Mouse (Mus musculus) liver, embryonic 14.5 days (tissue): ENCODE measurements at regions not wholly inside any gene's neighbourhood (a gene's known extent, or its start where the extent isn't known, plus 50 kb on each side); places are given as distances from the start of the nearest gene placed in this dataset.

Experiments
- ATAC-seq: fragments of 200-750 bp; cut with Nextera tagmentation; 2 replicates; pipeline ENCODE4 v1.8.0; 2017; ENCODE audit warnings: moderate number of reproducible peaks, mild to moderate bottlenecking, moderate library complexity; ENCODE audit not compliant: insufficient read depth
- DNase-seq, 3 experiments: peaks; one replicate each; pipeline ENCODE4 v3.0.0-alpha.2; 2012 to 2013; ENCODE audit warnings: low read depth in 3 of 3, low spot score in 3 of 3
- H3K27ac ChIP-seq: fragments of 300-500 bp; sonication (generic); 2 replicates; pipeline ENCODE4 v1.5.1; 2014; ENCODE audit warnings: moderate library complexity, mild to moderate bottlenecking, control low read depth, inconsistent platforms
- H3K27me3 ChIP-seq: fragments of 300-500 bp; sonication (generic); 2 replicates; pipeline ENCODE4 v1.6.1; 2014; ENCODE audit warnings: mild to moderate bottlenecking, low read length, moderate library complexity; ENCODE audit not compliant: control insufficient read depth, insufficient read depth
- H3K36me3 ChIP-seq: fragments of 300-500 bp; sonication (generic); replicated peaks from 2 replicates; pipeline ENCODE4 v1.6.1; 2014; ENCODE audit warnings: low read depth; ENCODE audit not compliant: control insufficient read depth, insufficient read depth
- H3K4me1 ChIP-seq, 2 experiments: fragments of 200-500 bp in 1 of 2; fragments of 300-500 bp in 1 of 2; sonication (generic) in 1 of 2; replicated peaks; 2 replicates each; pipeline ENCODE4 v1.6.1; 2012 to 2014; ENCODE audit warnings: antibody characterized with exemption in 1 of 2, inconsistent platforms in 1 of 2, low read length in 1 of 2; ENCODE audit not compliant: control insufficient read depth in 2 of 2, insufficient read depth in 2 of 2
- H3K4me2 ChIP-seq: fragments of 300-500 bp; sonication (generic); 2 replicates; pipeline ENCODE4 v1.6.1; 2014; ENCODE audit warnings: low read depth, mild to moderate bottlenecking, control low read depth, moderate library complexity
- H3K4me3 ChIP-seq, 2 experiments: fragments of 200-500 bp in 1 of 2; fragments of 300-500 bp in 1 of 2; sonication (generic) in 1 of 2; 2 replicates each; pipeline ENCODE4 v1.5.1; 2012 to 2014; ENCODE audit warnings: low read depth in 2 of 2, low read length in 2 of 2, mild to moderate bottlenecking in 2 of 2, control low read depth in 1 of 2, inconsistent platforms in 1 of 2, moderate library complexity in 1 of 2; ENCODE audit not compliant: insufficient read depth in 1 of 2
- H3K9ac ChIP-seq: fragments of 300-500 bp; sonication (generic); replicated peaks from 2 replicates; pipeline ENCODE4 v1.6.1; 2014; ENCODE audit warnings: mild to moderate bottlenecking, control low read depth, moderate library complexity
- H3K9me3 ChIP-seq: fragments of 300-500 bp; sonication (generic); 2 replicates; pipeline ENCODE4 v1.6.1; 2016; ENCODE audit warnings: low read length, mixed read lengths; ENCODE audit not compliant: control insufficient read depth
- CTCF ChIP-seq: IDR thresholded peaks from 2 replicates; pipeline ENCODE4 v1.5.1; 2016; ENCODE audit warnings: antibody characterized with exemption, low read depth, control low read depth
- EP300 ChIP-seq: IDR thresholded peaks from 2 replicates; pipeline ENCODE4 v1.6.1; 2016; ENCODE audit warnings: antibody characterized with exemption, low read depth
- WGBS: fragments of 180-500 bp; shearing (Covaris S2); extraction: QIAGEN DNeasy Blood & Tissue Kit; methylation state at CpG from one replicate; pipeline ENCODE4 v1.1.7; 2014; ENCODE audit not compliant: insufficient replicate concordance; 5-methylcytosine and 5-hydroxymethylcytosine counted together

DNA sequence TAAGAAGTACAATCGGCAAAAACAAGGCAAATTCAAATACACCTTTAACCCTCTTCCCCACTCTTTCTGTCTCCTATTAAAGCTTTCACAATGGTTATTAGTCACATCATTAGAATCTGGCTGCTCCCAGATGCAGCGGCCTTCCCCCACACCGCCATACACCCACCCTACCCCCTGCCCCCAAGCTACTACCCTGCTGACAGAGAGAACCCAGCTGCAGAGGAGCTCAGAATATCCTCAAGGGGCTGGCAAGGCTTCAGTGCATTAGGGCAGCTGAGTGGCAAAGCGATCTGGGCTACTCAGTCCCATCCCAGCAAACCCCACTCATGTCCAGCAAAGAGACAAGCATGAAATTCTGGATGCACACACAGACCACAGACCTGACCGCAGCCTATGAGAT lies 113.6 kb upstream of the Rgma start:
- DNase-seq (no peak), ATAC-seq (no peak)
- Histone ChIP-seq H3K9me3 (no peaks in the 10 kb centered on the region), H3K4me2 (no peak overlapping the region), H3K4me1 (no peaks in the 10 kb centered on the region), H3K27me3 (no peaks in the 10 kb centered on the region), H3K4me3 (no peak overlapping the region), H3K27ac (no peak overlapping the region), H3K36me3 (no peaks in the 10 kb centered on the region), H3K9ac (no peak overlapping the region)
- TF ChIP-seq EP300 (no peak), CTCF (no peak)
- WGBS, result 55% methylated on average over 5 of the region's 5 CpGs

GRCm38 (mm10) chr7:73262526-73262925 lies 112.8 kb upstream of the Rgma start:
- Histone ChIP-seq H3K4me1 (no peaks in the 10 kb centered on the region), H3K9ac (no peak overlapping the region), H3K4me3 (no peak overlapping the region), H3K4me2 (no peak overlapping the region), H3K27me3 (no peaks in the 10 kb centered on the region), H3K27ac (no peak overlapping the region), H3K36me3 (no peaks in the 10 kb centered on the region), H3K9me3 (no peaks in the 10 kb centered on the region)
- TF ChIP-seq EP300 (no peak), CTCF (no peak)
- DNase-seq (no peak), ATAC-seq (no peak)
- WGBS, result 25% methylated on average over 3 of the region's 3 CpGs

DNA sequence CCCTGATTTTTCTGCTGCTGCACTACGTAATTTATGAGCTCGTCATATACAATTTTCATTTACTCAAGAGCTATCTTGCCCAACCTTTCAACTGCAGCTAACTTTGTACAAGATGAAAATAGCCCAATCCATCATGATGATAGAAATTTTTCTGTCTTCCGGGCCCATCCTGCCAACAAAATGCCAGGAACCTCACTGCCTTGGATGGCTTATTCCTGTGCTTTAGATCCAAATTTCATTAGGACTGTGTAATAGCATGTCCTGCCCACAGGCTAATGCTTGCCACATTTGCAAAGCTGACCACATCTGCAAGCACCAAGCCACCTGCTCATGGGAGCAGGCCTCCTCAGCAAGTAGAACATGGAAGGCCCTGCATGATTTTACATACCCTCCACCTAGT lies 105.7 kb upstream of the Rgma start:
- H3K4me2 ChIP-seq, result no peak overlapping the region
- no peak overlapping the region for H3K9ac ChIP-seq
- DNase-seq (no peak), ATAC-seq (no peak)
- H3K27ac ChIP-seq, result no peak overlapping the region
- H3K4me3 ChIP-seq, result no peak overlapping the region
- TF ChIP-seq CTCF (no peak), EP300 (no peak)
- H3K36me3 ChIP-seq, result no peaks in the 10 kb centered on the region
- no peaks in the 10 kb centered on the region for H3K9me3 ChIP-seq
- no peaks in the 10 kb centered on the region for H3K27me3 ChIP-seq
- H3K4me1 ChIP-seq, result no peaks in the 10 kb centered on the region
- 72% methylated on average over 3 of the region's 3 CpGs for WGBS

DNA sequence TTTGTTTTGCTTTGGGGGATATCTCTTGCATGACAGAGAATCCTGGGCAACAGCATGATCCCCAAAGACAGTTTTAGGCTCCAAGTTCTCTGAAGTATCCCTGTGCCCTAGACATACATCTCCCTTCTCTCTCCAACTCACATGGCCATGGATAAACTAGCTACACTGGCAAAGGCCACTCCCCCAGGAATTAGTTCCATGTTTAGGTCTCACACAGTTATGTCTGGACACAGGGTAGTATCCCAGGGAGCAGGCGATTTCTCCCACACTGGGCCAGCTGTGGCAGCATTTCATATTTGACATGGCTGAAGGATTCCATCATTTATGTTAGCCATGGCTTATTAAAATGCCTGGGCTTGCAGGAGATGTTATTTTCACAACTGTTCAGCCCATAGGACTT lies 102.5 kb upstream of the Rgma start:
- Histone ChIP-seq H3K36me3 (no peaks in the 10 kb centered on the region), H3K27ac (no peak overlapping the region), H3K9ac (no peak overlapping the region), H3K9me3 (no peaks in the 10 kb centered on the region), H3K4me2 (no peak overlapping the region), H3K27me3 (no peaks in the 10 kb centered on the region), H3K4me1 (no peaks in the 10 kb centered on the region), H3K4me3 (no peak overlapping the region)
- DNase-seq (no peak), ATAC-seq (no peak)
- WGBS, result 56% methylated on average over 1 of the region's 1 CpGs
- TF ChIP-seq CTCF (no peak), EP300 (no peak)

DNA sequence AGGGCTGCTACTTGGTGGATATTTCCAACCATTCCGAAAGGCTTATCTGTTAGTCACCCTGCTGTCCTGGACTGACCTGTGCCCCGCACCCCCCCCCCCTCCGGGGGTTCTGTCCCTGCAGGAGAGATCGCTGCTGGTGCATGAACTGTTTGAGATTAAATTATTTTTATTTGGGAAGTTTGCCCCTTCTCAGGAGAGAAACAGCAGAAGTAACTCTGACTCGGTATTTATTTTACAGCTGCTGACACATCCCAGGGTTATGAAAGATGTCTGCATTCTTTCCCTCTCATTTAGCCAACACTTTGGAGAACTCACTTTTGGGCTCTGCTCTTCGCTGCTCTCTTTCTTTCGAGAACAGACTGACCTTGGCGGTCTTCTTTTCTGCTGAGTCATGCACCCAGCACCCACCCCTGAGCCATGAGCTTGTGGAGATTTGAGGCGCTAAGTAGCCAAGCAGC lies 99.5 kb upstream of the Rgma start:
- H3K9me3 ChIP-seq, result no peaks in the 10 kb centered on the region
- DNase-seq (no peak), ATAC-seq (no peak)
- H3K9ac ChIP-seq, result no peak overlapping the region
- H3K36me3 ChIP-seq, result no peaks in the 10 kb centered on the region
- no peak overlapping the region for H3K4me3 ChIP-seq
- no peak overlapping the region for H3K4me2 ChIP-seq
- no peaks in the 10 kb centered on the region for H3K4me1 ChIP-seq
- H3K27me3 ChIP-seq, result no peaks in the 10 kb centered on the region
- TF ChIP-seq CTCF (no peak), EP300 (no peak)
- 62% methylated on average over 9 of the region's 9 CpGs for whole genome bisulfite sequencing
- no peak overlapping the region for H3K27ac ChIP-seq

- no peaks in the 10 kb centered on the region for H3K27me3 ChIP-seq
- TF ChIP-seq EP300, result no peak
- no peak for TF ChIP-seq CTCF
- no peaks in the 10 kb centered on the region for H3K36me3 ChIP-seq
- H3K4me2 ChIP-seq, result no peak overlapping the region
- 67% methylated on average over 6 of the region's 6 CpGs for WGBS
- no peak overlapping the region for H3K9ac ChIP-seq
- no peak for ATAC-seq
- no peak for DNase-seq
- H3K27ac ChIP-seq, result no peak overlapping the region
- no peaks in the 10 kb centered on the region for H3K4me1 ChIP-seq
- no peak overlapping the region for H3K4me3 ChIP-seq
- no peaks in the 10 kb centered on the region for H3K9me3 ChIP-seq
These were observed 96.7 kb upstream of the Rgma start for GRCm38 (mm10) chr7:73278616-73279015.
